Mouse (Mus musculus): ENCODE results near the gene Gm10428. TPM values are rescaled to one million over a fixed set of nuclear protein-coding genes. Genes with fewer than 3 reads are reported as not detected.

Gene Gm10428
- total and polyA plus RNA-seq, 2 experiments from 2014 or later = not detected

- ATAC-seq = peak; percentile 99
- Histone ChIP-seq H3K4me2 (ENCODE audit: low read depth) (peak within 1 kb of the TSS; percentile 89), H3K27me3 (ENCODE audit: insufficient read depth, low read length) (no peaks in the 10 kb centered on the region), H3K4me3 (ENCODE audit: low read depth, low read length) (peak within 1 kb of the TSS; percentile 61), H3K4me1 (ENCODE audit: insufficient read depth) (peaks cover 10% of the 10 kb centered on the region; the same call in 1 of the 2 replicates), H3K36me3 (ENCODE audit: insufficient read depth) (peaks cover 18% of the 10 kb centered on the region), H3K9me3 (ENCODE audit: low read length) (peaks cover 7% of the 10 kb centered on the region; the same call in 1 of the 2 replicates), H3K27ac (ENCODE audit: low read depth, low read length) (peak within 1 kb of the TSS; percentile 75), H3K9ac (peak within 1 kb of the TSS; percentile 76)
- WGBS = 5% methylated on average over 34 of the region's 34 CpGs
- DNase-seq = peak; percentile 98
- no peak for TF ChIP-seq CTCF (IDR thresholded peaks at IDR 0.05; ENCODE audit: low read depth)
Observed at GRCm38 (mm10) chr11:62788935-62789616, 36.2 kb downstream of the Gm10428 start, which contains the start of gene Zfp286. Gene Zfp286, minus strand, starts transcription at chr11:62789462.

GRCm38 (mm10) chr11:62789617-62789936 lies 36.7 kb downstream of the Gm10428 start:
- DNase-seq = no peak
- no peak for TF ChIP-seq CTCF (IDR thresholded peaks at IDR 0.05; ENCODE audit: low read depth)
- Histone ChIP-seq H3K27me3 (ENCODE audit: insufficient read depth, low read length) (no peaks in the 10 kb centered on the region), H3K27ac (ENCODE audit: low read depth, low read length) (peak overlapping the region; percentile 75), H3K9me3 (ENCODE audit: low read length) (peaks cover 7% of the 10 kb centered on the region; the same call in 1 of the 2 replicates), H3K4me3 (ENCODE audit: low read depth, low read length) (peak overlapping the region; percentile 61), H3K36me3 (ENCODE audit: insufficient read depth) (peaks cover 13% of the 10 kb centered on the region), H3K4me1 (ENCODE audit: insufficient read depth) (peaks cover 10% of the 10 kb centered on the region; the same call in 1 of the 2 replicates), H3K9ac (peak overlapping the region; percentile 35; the same call in 1 of the 2 replicates), H3K4me2 (ENCODE audit: low read depth) (peak overlapping the region; percentile 89)
- no peak; the same call in 1 of the 2 replicates for ATAC-seq
- WGBS = 57% methylated on average over 3 of the region's 3 CpGs

Other genes starting within 250 kb of the Gm10428 start
- gene Cenpv, start 213.8 kb upstream of the Gm10428 start, total RNA-seq (2014; rRNA removed) = 79.0 and 112 TPM in 2 replicates
- 50.8 and 68.0 TPM in 2 replicates for gene Cenpv, start 213.8 kb upstream of the Gm10428 start, polyA plus RNA-seq (2015; fragmentation: Nextera tagmentation; extraction: Ambion mirVana)
- gene Ubb, start 201.9 kb upstream of the Gm10428 start, total RNA-seq (2014; rRNA removed) = 1,115 and 1,190 TPM in 2 replicates
- 4,663 and 5,112 TPM in 2 replicates for gene Ubb, start 201.9 kb upstream of the Gm10428 start, polyA plus RNA-seq (2015; fragmentation: Nextera tagmentation; extraction: Ambion mirVana)
- gene Trpv2, start 178.6 kb upstream of the Gm10428 start, total RNA-seq (2014; rRNA removed) = 38.1 and 46.6 TPM in 2 replicates
- 21.6 and 26.2 TPM in 2 replicates for gene Trpv2, start 178.6 kb upstream of the Gm10428 start, polyA plus RNA-seq (2015; fragmentation: Nextera tagmentation; extraction: Ambion mirVana)
- 13.2 and 18.1 TPM in 2 replicates for gene Lrrc75a, start 104.6 kb upstream of the Gm10428 start, total RNA-seq (2014; rRNA removed)
- gene Lrrc75a, start 104.6 kb upstream of the Gm10428 start, polyA plus RNA-seq (2015; fragmentation: Nextera tagmentation; extraction: Ambion mirVana) = 6.5 and 7.1 TPM in 2 replicates
- gene Mmgt2, start 104.4 kb upstream of the Gm10428 start, total RNA-seq (2014; rRNA removed) = 22.6 and 37.0 TPM in 2 replicates
- 22.4 and 23.3 TPM in 2 replicates for gene Mmgt2, start 104.4 kb upstream of the Gm10428 start, polyA plus RNA-seq (2015; fragmentation: Nextera tagmentation; extraction: Ambion mirVana)
- gene Zfp287, start 21.2 kb upstream of the Gm10428 start, total RNA-seq (2014; rRNA removed) = 26.5 and 32.8 TPM in 2 replicates
- 9.9 and 14.4 TPM in 2 replicates for gene Zfp287, start 21.2 kb upstream of the Gm10428 start, polyA plus RNA-seq (2015; fragmentation: Nextera tagmentation; extraction: Ambion mirVana)
- gene Zfp286, start 36.4 kb downstream of the Gm10428 start, total RNA-seq (2014; rRNA removed) = 20.8 and 24.6 TPM in 2 replicates
- gene Zfp286, start 36.4 kb downstream of the Gm10428 start, polyA plus RNA-seq (2015; fragmentation: Nextera tagmentation; extraction: Ambion mirVana) = 17.9 and 19.1 TPM in 2 replicates
- gene Trim16, start 67.1 kb downstream of the Gm10428 start, total RNA-seq (2014; rRNA removed) = 4.8 and 5.8 TPM in 2 replicates
- gene Trim16, start 67.1 kb downstream of the Gm10428 start, polyA plus RNA-seq (2015; fragmentation: Nextera tagmentation; extraction: Ambion mirVana) = 4.9 and 5.5 TPM in 2 replicates
- 0.86 and 1.2 TPM in 2 replicates for gene Fbxw10, start 94.0 kb downstream of the Gm10428 start, total RNA-seq (2014; rRNA removed)
- gene Fbxw10, start 94.0 kb downstream of the Gm10428 start, polyA plus RNA-seq (2015; fragmentation: Nextera tagmentation; extraction: Ambion mirVana) = 0.21 and 0.33 TPM in 2 replicates
- 30.7 and 30.8 TPM in 2 replicates for gene Tvp23b, start 126.4 kb downstream of the Gm10428 start, total RNA-seq (2014; rRNA removed)
- 31.2 and 37.1 TPM in 2 replicates for gene Tvp23b, start 126.4 kb downstream of the Gm10428 start, polyA plus RNA-seq (2015; fragmentation: Nextera tagmentation; extraction: Ambion mirVana)
- not detected in 2 replicates for gene Cdrt4, start 198.1 kb downstream of the Gm10428 start, total RNA-seq (2014; rRNA removed)
- 0.28 TPM in 1 of 2 replicates, not detected in the other for gene Cdrt4, start 198.1 kb downstream of the Gm10428 start, polyA plus RNA-seq (2015; fragmentation: Nextera tagmentation; extraction: Ambion mirVana)